Mouse (Mus musculus) intestine, embryonic 14.5 days (tissue): Measurements from ENCODE around the gene Smim10l1. TPM values are rescaled to one million over a fixed set of nuclear protein-coding genes. Genes with fewer than 3 reads are reported as not detected.
A peak's percentile ranks its signal among the peaks of the same experiment; 100 is the strongest.

Source experiments
- ATAC-seq: fragments of 200-750 bp; cut with Nextera tagmentation; replicated peaks from 2 replicates; pipeline ENCODE4 v1.8.0; 2017; ENCODE audit warnings: low read depth, moderate number of reproducible peaks, moderate TSS enrichment, moderate library complexity; ENCODE audit not compliant: low FRiP score, low TSS enrichment
- DNase-seq: peaks from one replicate; pipeline ENCODE4 v3.0.0-alpha.2; 2018; ENCODE audit warnings: low spot score
- H3K27ac ChIP-seq: fragments of 300-500 bp; sonication (generic); 2 replicates; pipeline ENCODE4 v1.5.1; 2014; ENCODE audit warnings: low read depth, mild to moderate bottlenecking, control low read depth
- H3K27me3 ChIP-seq: fragments of 300-500 bp; sonication (generic); replicated peaks from 2 replicates; pipeline ENCODE4 v1.6.1; 2014; ENCODE audit warnings: low read length, control low read depth; ENCODE audit not compliant: control insufficient read depth, insufficient read depth
- H3K36me3 ChIP-seq: fragments of 300-500 bp; sonication (generic); 2 replicates; pipeline ENCODE4 v1.6.1; 2014; ENCODE audit warnings: low read length, control low read depth; ENCODE audit not compliant: control insufficient read depth, insufficient read depth
- H3K4me1 ChIP-seq: fragments of 300-500 bp; sonication (generic); replicated peaks from 2 replicates; pipeline ENCODE4 v1.6.1; 2014; ENCODE audit warnings: low read length, control low read depth, mixed read lengths; ENCODE audit not compliant: control insufficient read depth, insufficient read depth
- H3K4me2 ChIP-seq: fragments of 300-500 bp; sonication (generic); 2 replicates; pipeline ENCODE4 v1.6.1; 2014; ENCODE audit warnings: low read length
- H3K4me3 ChIP-seq: fragments of 300-500 bp; sonication (generic); 2 replicates; pipeline ENCODE4 v1.5.1; 2014; ENCODE audit warnings: low read depth, low read length, control low read depth, mixed read lengths
- H3K9ac ChIP-seq: fragments of 300-500 bp; sonication (generic); 2 replicates; pipeline ENCODE4 v1.6.1; 2014; ENCODE audit warnings: mild to moderate bottlenecking, low read length
- H3K9me3 ChIP-seq: fragments of 300-500 bp; sonication (generic); 2 replicates; pipeline ENCODE4 v1.6.1; 2016; ENCODE audit warnings: low read length, control low read depth; ENCODE audit not compliant: control insufficient read depth
- WGBS: fragments of 180-500 bp; shearing (Covaris S2); extraction: QIAGEN DNeasy Blood & Tissue Kit; methylation state at CpG from one replicate; pipeline ENCODE4 v1.1.7; 2014; 5-methylcytosine and 5-hydroxymethylcytosine counted together
- polyA plus RNA-seq: library from polyadenylated mRNA; unstranded; fragments of >200 nt; fragmentation: Nextera tagmentation; extraction: Ambion mirVana; gene quantifications from 2 replicates; pipeline ENCODE4 v1.2.1, GENCODE M21; 2014

Smim10l1 gene
- 61.8 and 65.0 TPM in 2 replicates for polyA plus RNA-seq

GRCm38 (mm10) chr6:133104609-133104921, at the start of gene Smim10l1:
Smim10l1 (plus strand) TSS chr6:133104909.
- Histone ChIP-seq H3K27me3 (no peaks in the 10 kb centered on the region), H3K4me2 (peak within 1 kb of the TSS; percentile 55), H3K9ac (peak within 1 kb of the TSS; percentile 82), H3K4me1 (no peaks in the 10 kb centered on the region; the same call in 1 of the 2 replicates), H3K9me3 (no peaks in the 10 kb centered on the region), H3K27ac (peak within 1 kb of the TSS; percentile 95), H3K4me3 (peak within 1 kb of the TSS; percentile 48), H3K36me3 (peaks cover 7% of the 10 kb centered on the region; the same call in 1 of the 2 replicates)
- ATAC-seq, result no peak
- DNase-seq, result no peak

- Histone ChIP-seq H3K27ac (no peak within 1 kb of the TSS), H3K4me3 (no peak within 1 kb of the TSS), H3K4me2 (no peak within 1 kb of the TSS), H3K4me1 (no peaks in the 10 kb centered on the region), H3K9ac (no peak within 1 kb of the TSS), H3K9me3 (no peaks in the 10 kb centered on the region), H3K27me3 (no peaks in the 10 kb centered on the region), H3K36me3 (no peaks in the 10 kb centered on the region)
- DNase-seq (no peak), ATAC-seq (no peak)
These were observed 49.0 kb upstream of the Smim10l1 start, which contains the start of gene Tas2r140 for GRCm38 (mm10) chr6:133055716-133056115. Tas2r140 (minus strand) TSS chr6:133055816.

GRCm38 (mm10) chr6:133092226-133092625, 12.5 kb upstream of the Smim10l1 start:
- DNase-seq (no peak), ATAC-seq (no peak)
- Histone ChIP-seq H3K9me3 (no peaks in the 10 kb centered on the region), H3K27me3 (no peaks in the 10 kb centered on the region), H3K4me3 (no peak overlapping the region), H3K4me2 (no peak overlapping the region), H3K9ac (no peak overlapping the region), H3K36me3 (no peaks in the 10 kb centered on the region), H3K27ac (no peak overlapping the region), H3K4me1 (no peaks in the 10 kb centered on the region)
- 84% methylated on average over 8 of the region's 8 CpGs for WGBS

GRCm38 (mm10) chr6:133102430-133102829, 2.3 kb upstream of the Smim10l1 start:
- WGBS, result 59% methylated on average over 1 of the region's 1 CpGs
- Histone ChIP-seq H3K4me2 (no peak overlapping the region), H3K27me3 (no peaks in the 10 kb centered on the region), H3K9me3 (no peaks in the 10 kb centered on the region), H3K4me1 (no peaks in the 10 kb centered on the region; the same call in 1 of the 2 replicates), H3K27ac (no peak overlapping the region), H3K36me3 (no peaks in the 10 kb centered on the region), H3K9ac (no peak overlapping the region), H3K4me3 (no peak overlapping the region)
- ATAC-seq (no peak), DNase-seq (no peak)

- H3K27ac ChIP-seq, result peak overlapping the region; percentile 95
- no peaks in the 10 kb centered on the region for H3K9me3 ChIP-seq
- peak overlapping the region; percentile 55 for H3K4me2 ChIP-seq
- no peaks in the 10 kb centered on the region; the same call in 1 of the 2 replicates for H3K4me1 ChIP-seq
- under 1% methylated on average over 60 of the region's 62 CpGs for WGBS
- DNase-seq (peak; percentile 92), ATAC-seq (peak; percentile 96)
- peak overlapping the region; percentile 48 for H3K4me3 ChIP-seq
- no peaks in the 10 kb centered on the region for H3K27me3 ChIP-seq
- H3K36me3 ChIP-seq, result peaks cover 7% of the 10 kb centered on the region; the same call in 1 of the 2 replicates
- peak overlapping the region; percentile 82 for H3K9ac ChIP-seq
These were observed 482 bp downstream of the Smim10l1 start for GRCm38 (mm10) chr6:133104922-133105859.

Other genes starting within 250 kb of the Smim10l1 start
- not detected in 2 replicates for gene Tas2r116, start 249.5 kb upstream of the Smim10l1 start, polyA plus RNA-seq
- not detected in 2 replicates for gene Tas2r110, start 236.9 kb upstream of the Smim10l1 start, polyA plus RNA-seq
- gene Tas2r113, start 211.9 kb upstream of the Smim10l1 start, polyA plus RNA-seq, result not detected in 2 replicates
- not detected in 2 replicates for gene Tas2r125, start 195.3 kb upstream of the Smim10l1 start, polyA plus RNA-seq
- not detected in 2 replicates for gene Tas2r129, start 153.8 kb upstream of the Smim10l1 start, polyA plus RNA-seq
- not detected in 2 replicates for gene Tas2r131, start 147.0 kb upstream of the Smim10l1 start, polyA plus RNA-seq
- not detected in 2 replicates for gene Tas2r109, start 123.9 kb upstream of the Smim10l1 start, polyA plus RNA-seq
- not detected in 2 replicates for gene Tas2r103, start 67.8 kb upstream of the Smim10l1 start, polyA plus RNA-seq
- gene Tas2r140, start 49.1 kb upstream of the Smim10l1 start, polyA plus RNA-seq, result not detected in 2 replicates
- not detected in 2 replicates for gene 5530400C23Rik, start 187.3 kb downstream of the Smim10l1 start, polyA plus RNA-seq